In genomic region chr9:8073203-8073755, GRCm38 (mm10) we compare ENCODE assay signal across 28 mouse cellular contexts. TPM values are rescaled to one million over a fixed set of nuclear protein-coding genes. Genes with fewer than 3 reads are reported as not detected.
DNase-seq lines count a peak whose midpoint lies in the region; ATAC-seq and TF ChIP-seq lines count a peak whose summit lies in the region.
"Had no signal": no experiment of that assay in that cellular context is flagged by ENCODE, and none has a peak within 500 bp of the region (broad histone marks: within the 10 kb centered on the region; RNA-seq: fewer than 3 reads in every experiment).

No protein-coding gene starts in this region.

- H3K27me3 ChIP-seq in hindbrain, postnatal 0 days (ENCODE audit: insufficient read depth, low read length), result no peaks in the 10 kb centered on the region
- H3K27me3 ChIP-seq in hindbrain, embryonic 12.5 days, result no peaks in the 10 kb centered on the region
- no peaks in the 10 kb centered on the region for H3K27me3 ChIP-seq in midbrain, embryonic 13.5 days
- no peaks in the 10 kb centered on the region for H3K27me3 ChIP-seq in midbrain, embryonic 10.5 days (ENCODE audit: low read depth, poor library complexity, severe bottlenecking)
- no peaks in the 10 kb centered on the region for H3K27me3 ChIP-seq in limb, embryonic 15.5 days
- H3K27me3 ChIP-seq: heart, embryonic 13.5 days; neural tube, embryonic 12.5 days had no signal

- H3K4me2 ChIP-seq in hindbrain, postnatal 0 days (ENCODE audit: low read depth, low read length), result no peak overlapping the region
- H3K4me2 ChIP-seq in hindbrain, embryonic 12.5 days (replicated peaks), result no peak overlapping the region
- H3K4me2 ChIP-seq in midbrain, embryonic 13.5 days (replicated peaks), result no peak overlapping the region
- no peak overlapping the region for H3K4me2 ChIP-seq in limb, embryonic 15.5 days
- H3K4me2 ChIP-seq: heart, embryonic 13.5 days; hindbrain, embryonic 14.5 days; neural tube, embryonic 12.5 days had no signal

- 95% methylated on average over 3 of the region's 3 CpGs for WGBS in hindbrain, postnatal 0 days
- 90% methylated on average over 3 of the region's 3 CpGs for WGBS in hindbrain, embryonic 12.5 days
- 96% methylated on average over 3 of the region's 3 CpGs for WGBS in midbrain, embryonic 13.5 days
- WGBS in midbrain, embryonic 10.5 days, result 93% methylated on average over 3 of the region's 3 CpGs
- 91% methylated on average over 3 of the region's 3 CpGs for WGBS in limb, embryonic 15.5 days

- H3K4me3 ChIP-seq in hindbrain, postnatal 0 days (ENCODE audit: low read length), result no peak overlapping the region
- H3K4me3 ChIP-seq in hindbrain, embryonic 12.5 days, result no peak overlapping the region
- no peak overlapping the region for H3K4me3 ChIP-seq in midbrain, embryonic 13.5 days (replicated peaks)
- no peak overlapping the region for H3K4me3 ChIP-seq in midbrain, embryonic 10.5 days
- H3K4me3 ChIP-seq in limb, embryonic 15.5 days, result no peak overlapping the region
- H3K4me3 ChIP-seq: erythroblast, embryonic 14.5 days; gastrocnemius, adult 2 months; heart, adult 2 months; heart, embryonic 13.5 days; layer of hippocampus, adult 2 months; left cerebral cortex, adult 2 months; neural tube, embryonic 12.5 days had no signal

- H3K4me1 ChIP-seq in hindbrain, postnatal 0 days (ENCODE audit: insufficient read depth, low read length), result no peaks in the 10 kb centered on the region
- H3K4me1 ChIP-seq in hindbrain, embryonic 12.5 days, result no peaks in the 10 kb centered on the region
- no peaks in the 10 kb centered on the region for H3K4me1 ChIP-seq in midbrain, embryonic 13.5 days (replicated peaks)
- no peaks in the 10 kb centered on the region for H3K4me1 ChIP-seq in midbrain, embryonic 10.5 days
- H3K4me1 ChIP-seq in limb, embryonic 15.5 days, result no peaks in the 10 kb centered on the region
- H3K4me1 ChIP-seq: heart, embryonic 13.5 days; neural tube, embryonic 12.5 days had no signal

- H3K36me3 ChIP-seq in hindbrain, postnatal 0 days (ENCODE audit: insufficient read depth, low read length), result no peaks in the 10 kb centered on the region
- H3K36me3 ChIP-seq in hindbrain, embryonic 12.5 days, result no peaks in the 10 kb centered on the region; the same call in 1 of the 2 replicates
- H3K36me3 ChIP-seq in midbrain, embryonic 13.5 days, result 0 out of 2 replicates have a peak, but pooled peaks cover 9% of the 10 kb centered on the region
- peaks cover 2% of the 10 kb centered on the region; the same call in 1 of the 2 replicates for H3K36me3 ChIP-seq in midbrain, embryonic 10.5 days
- H3K36me3 ChIP-seq in limb, embryonic 15.5 days, result no peaks in the 10 kb centered on the region

- no peak overlapping the region for H3K9ac ChIP-seq in hindbrain, postnatal 0 days (replicated peaks; ENCODE audit: low read length)
- H3K9ac ChIP-seq in hindbrain, embryonic 12.5 days, result no peak overlapping the region
- no peak overlapping the region for H3K9ac ChIP-seq in midbrain, embryonic 13.5 days (replicated peaks)
- no peak overlapping the region for H3K9ac ChIP-seq in limb, embryonic 15.5 days
- H3K9ac ChIP-seq: heart, embryonic 13.5 days; hindbrain, embryonic 14.5 days; neural tube, embryonic 12.5 days had no signal

- 0 out of 2 replicates have a peak, but pooled peaks have one; percentile 27 for ATAC-seq in hindbrain, postnatal 0 days
- ATAC-seq in hindbrain, embryonic 12.5 days (ENCODE audit: low FRiP score), result no peak
- ATAC-seq in midbrain, embryonic 13.5 days, result peak; percentile 56
- ATAC-seq in limb, embryonic 15.5 days (ENCODE audit: insufficient number of reproducible peaks, low FRiP score, low TSS enrichment, low read depth), result 0 out of 2 replicates have a peak, but pooled peaks have one; percentile 35
- ATAC-seq in monocyte, adult 5-6 weeks (replicated peaks; ENCODE audit: insufficient number of reproducible peaks, low FRiP score, low TSS enrichment, poor library complexity, severe bottlenecking), result peak; percentile 27; the same call in 1 of the 2 replicates
- ATAC-seq: forebrain, embryonic 16.5 days; inflammation-experienced regulatory T-cells, adult 6 months had no signal

- DNase-seq in hindbrain, postnatal 0 days (ENCODE audit: low spot score), result no peak
- no peak for DNase-seq in midbrain, embryonic 10.5 days (ENCODE audit: low spot score)
- DNase-seq: adrenal gland, postnatal 25 days; B cell, adult 2 months; cerebellum, adult 11-12 months; cerebellum, adult 9-11 months; embryo, embryonic 11 days; gastrocnemius, adult 2 months; gastrocnemius, postnatal 36 days; heart, adult 2 months; heart, postnatal 14 days; kidney, adult 18-20 months; kidney, postnatal 36 days; lung, postnatal 36 days; right cerebral cortex, postnatal 14 days had no signal

- H3K9me3 ChIP-seq in hindbrain, postnatal 0 days (ENCODE audit: low read length), result no peaks in the 10 kb centered on the region
- no peaks in the 10 kb centered on the region for H3K9me3 ChIP-seq in hindbrain, embryonic 12.5 days (replicated peaks)
- no peaks in the 10 kb centered on the region for H3K9me3 ChIP-seq in midbrain, embryonic 13.5 days
- no peaks in the 10 kb centered on the region for H3K9me3 ChIP-seq in midbrain, embryonic 10.5 days (replicated peaks)
- H3K9me3 ChIP-seq in limb, embryonic 15.5 days, result no peaks in the 10 kb centered on the region
- H3K9me3 ChIP-seq: heart, embryonic 13.5 days; neural tube, embryonic 12.5 days had no signal

- H3K27ac ChIP-seq in hindbrain, postnatal 0 days, result no peak overlapping the region
- no peak overlapping the region for H3K27ac ChIP-seq in hindbrain, embryonic 12.5 days
- H3K27ac ChIP-seq in midbrain, embryonic 13.5 days, result no peak overlapping the region
- H3K27ac ChIP-seq in midbrain, embryonic 10.5 days (replicated peaks), result no peak overlapping the region
- H3K27ac ChIP-seq in limb, embryonic 15.5 days, result no peak overlapping the region
- H3K27ac ChIP-seq: gastrocnemius, adult 2 months; heart, adult 2 months; heart, embryonic 13.5 days; hindbrain, embryonic 14.5 days; layer of hippocampus, adult 2 months; left cerebral cortex, adult 2 months; neural tube, embryonic 12.5 days had no signal

- TF ChIP-seq CTCF in hindbrain, postnatal 0 days (IDR thresholded peaks at IDR 0.05; ENCODE audit: low read depth), result no peak

RNA-seq across cellular contexts. Expression of gene Cfap300, which starts 30.7 kb away (rescaled TPM):
- total RNA-seq in hindbrain, postnatal 0 days (2014; rRNA removed), result 11.1 and 13.5 TPM in 2 replicates
- 10.3 and 10.6 TPM in 2 replicates for polyA plus RNA-seq in hindbrain, postnatal 0 days (2015; fragmentation: Nextera tagmentation; extraction: Ambion mirVana)
- polyA plus RNA-seq in hindbrain, embryonic 12.5 days (2016; fragmentation: Nextera tagmentation; extraction: Ambion mirVana), result 15.7 and 18.8 TPM in 2 replicates
- polyA plus RNA-seq in midbrain, embryonic 13.5 days (2015; fragmentation: Nextera tagmentation; extraction: Ambion mirVana), result 16.1 and 17.9 TPM in 2 replicates
- 18.4 and 19.4 TPM in 2 replicates for polyA plus RNA-seq in midbrain, embryonic 10.5 days (2016; fragmentation: Nextera tagmentation; extraction: Ambion mirVana)
- 12.6 and 12.7 TPM in 2 replicates for polyA plus RNA-seq in limb, embryonic 15.5 days (2015; fragmentation: Nextera tagmentation; extraction: Ambion mirVana)
- not detected in 3 replicates for total RNA-seq in monocyte, adult 5-6 weeks (2017)
- total RNA-seq: megakaryocyte, adult 5-6 weeks had no signal
